Mouse (Mus musculus) neural tube, embryonic 13.5 days (tissue): ENCODE measurements around the gene Pklr. TPM values are rescaled to one million over a fixed set of nuclear protein-coding genes. Genes with fewer than 3 reads are reported as not detected.
"Not testable (repeated sequence)": the region's sequence is repeated elsewhere in the genome, so short reads cannot be mapped to it uniquely, and the experiment has no call there.

Experiments used
- ATAC-seq: fragments of 200-750 bp; cut with Nextera tagmentation; 2 replicates; pipeline ENCODE4 v1.8.0; 2017; ENCODE audit warnings: low read depth, mild to moderate bottlenecking, moderate TSS enrichment, moderate library complexity
- H3K27ac ChIP-seq: fragments of 300-500 bp; sonication (generic); replicated peaks from 2 replicates; pipeline ENCODE4 v1.5.1; 2015; ENCODE audit warnings: moderate library complexity, mild to moderate bottlenecking, inconsistent platforms
- H3K27me3 ChIP-seq: fragments of 300-500 bp; sonication (generic); 2 replicates; pipeline ENCODE4 v1.6.1; 2015; ENCODE audit warnings: mild to moderate bottlenecking, inconsistent platforms
- H3K36me3 ChIP-seq: fragments of 300-500 bp; sonication (generic); 2 replicates; pipeline ENCODE4 v1.6.1; 2015; ENCODE audit warnings: mild to moderate bottlenecking, inconsistent platforms
- H3K4me1 ChIP-seq: fragments of 300-500 bp; sonication (generic); replicated peaks from 2 replicates; pipeline ENCODE4 v1.6.1; 2015; ENCODE audit warnings: inconsistent platforms
- H3K4me2 ChIP-seq: fragments of 300-500 bp; sonication (generic); 2 replicates; pipeline ENCODE4 v1.6.1; 2015; ENCODE audit warnings: inconsistent platforms, mild to moderate bottlenecking, moderate library complexity
- H3K4me3 ChIP-seq: fragments of 300-500 bp; sonication (generic); 2 replicates; pipeline ENCODE4 v1.5.1; 2015; ENCODE audit warnings: mild to moderate bottlenecking, inconsistent platforms
- H3K9ac ChIP-seq: fragments of 300-500 bp; sonication (generic); 2 replicates; pipeline ENCODE4 v1.6.1; 2015; ENCODE audit warnings: moderate library complexity, mild to moderate bottlenecking, inconsistent platforms
- H3K9me3 ChIP-seq: fragments of 300-500 bp; sonication (generic); 2 replicates; pipeline ENCODE4 v1.6.1; 2016; ENCODE audit warnings: inconsistent platforms
- WGBS: fragments of 180-500 bp; shearing (Covaris S2); methylation state at CpG from one replicate; pipeline ENCODE4 v1.1.7; 2015; 5-methylcytosine and 5-hydroxymethylcytosine counted together
- polyA plus RNA-seq: library from polyadenylated mRNA; unstranded; fragments of >200 nt; fragmentation: Nextera tagmentation; extraction: Ambion mirVana; gene quantifications from 2 replicates; pipeline ENCODE4 v1.2.1, GENCODE M21; 2015

Gene Pklr
- polyA plus RNA-seq, 1 experiment from 2014 or later, result 0.46 TPM

GRCm38 (mm10) chr3:89156951-89157350 lies 21.0 kb downstream of the Pklr start:
- WGBS, result 88% methylated on average over 8 of the region's 8 CpGs
- no peak for ATAC-seq
- H3K9ac ChIP-seq, result no peak overlapping the region

GRCm38 (mm10) chr3:89158651-89159050 lies 22.7 kb downstream of the Pklr start:
- no peak for ATAC-seq
- 21% methylated on average over 7 of the region's 7 CpGs for WGBS
- peak overlapping the region; percentile 93 for H3K4me2 ChIP-seq
- peak overlapping the region; percentile 84 for H3K9ac ChIP-seq
- H3K4me3 ChIP-seq, result peak overlapping the region; percentile 84
- H3K36me3 ChIP-seq, result no peaks in the 10 kb centered on the region
- peaks cover 29% of the 10 kb centered on the region for H3K4me1 ChIP-seq
- H3K27me3 ChIP-seq, result no peaks in the 10 kb centered on the region
- H3K27ac ChIP-seq, result peak overlapping the region; percentile 29; the same call in 1 of the 2 replicates
- H3K9me3 ChIP-seq, result no peaks in the 10 kb centered on the region

More at GRCm38 (mm10) chr3:89156951-89157350, 21.0 kb downstream of the Pklr start:
- Histone ChIP-seq H3K36me3 (peaks cover 8% of the 10 kb centered on the region; the same call in 1 of the 2 replicates), H3K4me1 (peaks cover 29% of the 10 kb centered on the region), H3K27ac (no peak overlapping the region), H3K4me2 (no peak overlapping the region), H3K27me3 (no peaks in the 10 kb centered on the region), H3K9me3 (no peaks in the 10 kb centered on the region), H3K4me3 (no peak overlapping the region)

- 2% methylated on average over 13 of the region's 13 CpGs for WGBS
- ATAC-seq, result no peak
Measured at GRCm38 (mm10) chr3:89159211-89159610, 23.3 kb downstream of the Pklr start.

GRCm38 (mm10) chr3:89159616-89160344 lies 23.8 kb downstream of the Pklr start, which contains the start of gene Hcn3:
Hcn3 (minus strand) TSS chr3:89160196.
- Histone ChIP-seq H3K27me3 (no peaks in the 10 kb centered on the region), H3K4me3 (peak within 1 kb of the TSS; percentile 84), H3K36me3 (no peaks in the 10 kb centered on the region), H3K4me2 (peak within 1 kb of the TSS; percentile 93), H3K4me1 (peaks cover 35% of the 10 kb centered on the region), H3K9me3 (no peaks in the 10 kb centered on the region), H3K27ac (peak within 1 kb of the TSS; percentile 67; the same call in 1 of the 2 replicates), H3K9ac (peak within 1 kb of the TSS; percentile 84)
- under 1% methylated on average over 64 of the region's 66 CpGs for WGBS
- ATAC-seq, result peak; percentile 88

More at GRCm38 (mm10) chr3:89159211-89159610, 23.3 kb downstream of the Pklr start:
- Histone ChIP-seq H3K27me3 (no peaks in the 10 kb centered on the region), H3K4me1 (peaks cover 35% of the 10 kb centered on the region), H3K4me3 (peak overlapping the region; percentile 84), H3K9ac (peak overlapping the region; percentile 84), H3K9me3 (no peaks in the 10 kb centered on the region), H3K27ac (0 out of 2 replicates have a peak overlapping the region, but pooled peaks have one; percentile 29), H3K36me3 (no peaks in the 10 kb centered on the region), H3K4me2 (peak overlapping the region; percentile 93)

- not testable (repeated sequence) for H3K4me2 ChIP-seq, H3K9ac ChIP-seq, H3K27me3 ChIP-seq, H3K36me3 ChIP-seq, ATAC-seq, H3K27ac ChIP-seq, H3K4me3 ChIP-seq, H3K9me3 ChIP-seq
- peaks cover 46% of the 10 kb centered on the region for H3K4me1 ChIP-seq
Measured at GRCm38 (mm10) chr3:89161207-89161606, 25.3 kb downstream of the Pklr start.

GRCm38 (mm10) chr3:89161786-89162185 lies 25.8 kb downstream of the Pklr start:
- H3K4me2 ChIP-seq, result no peak overlapping the region
- no peak overlapping the region for H3K9ac ChIP-seq
- H3K27ac ChIP-seq, result no peak overlapping the region
- H3K4me3 ChIP-seq, result no peak overlapping the region
- H3K36me3 ChIP-seq, result peaks cover 3% of the 10 kb centered on the region
- no peaks in the 10 kb centered on the region for H3K27me3 ChIP-seq
- WGBS, result 86% methylated on average over 4 of the region's 4 CpGs
- H3K4me1 ChIP-seq, result peaks cover 52% of the 10 kb centered on the region
- ATAC-seq, result no peak
- H3K9me3 ChIP-seq, result no peaks in the 10 kb centered on the region

GRCm38 (mm10) chr3:89163123-89163522 lies 27.2 kb downstream of the Pklr start:
- H3K36me3 ChIP-seq, result peaks cover 15% of the 10 kb centered on the region
- H3K4me3 ChIP-seq, result no peak overlapping the region
- H3K27me3 ChIP-seq, result no peaks in the 10 kb centered on the region
- H3K9ac ChIP-seq, result no peak overlapping the region
- ATAC-seq, result no peak
- peaks cover 48% of the 10 kb centered on the region for H3K4me1 ChIP-seq
- H3K27ac ChIP-seq, result no peak overlapping the region
- 60% methylated on average over 1 of the region's 1 CpGs for WGBS
- no peak overlapping the region for H3K4me2 ChIP-seq
- H3K9me3 ChIP-seq, result no peaks in the 10 kb centered on the region

- Histone ChIP-seq H3K4me2 (peak overlapping the region; percentile 86), H3K9me3 (no peaks in the 10 kb centered on the region), H3K4me1 (peaks cover 42% of the 10 kb centered on the region), H3K27ac (peak overlapping the region; percentile 95), H3K9ac (peak overlapping the region; percentile 95), H3K4me3 (peak overlapping the region; percentile 94), H3K36me3 (peaks cover 21% of the 10 kb centered on the region), H3K27me3 (no peaks in the 10 kb centered on the region)
- WGBS, result 78% methylated on average over 5 of the region's 5 CpGs
- no peak for ATAC-seq
Measured at GRCm38 (mm10) chr3:89163643-89164245, 27.8 kb downstream of the Pklr start.

- H3K9ac ChIP-seq, result peak within 1 kb of the TSS; percentile 95
- peak within 1 kb of the TSS; percentile 95 for H3K27ac ChIP-seq
- no peaks in the 10 kb centered on the region for H3K9me3 ChIP-seq
- peaks cover 32% of the 10 kb centered on the region for H3K4me1 ChIP-seq
- ATAC-seq, result peak; percentile 94
- H3K4me3 ChIP-seq, result peak within 1 kb of the TSS; percentile 94
- H3K36me3 ChIP-seq, result peaks cover 30% of the 10 kb centered on the region
- under 1% methylated on average over 77 of the region's 79 CpGs for WGBS
- no peaks in the 10 kb centered on the region for H3K27me3 ChIP-seq
- H3K4me2 ChIP-seq, result peak within 1 kb of the TSS; percentile 86
Measured at GRCm38 (mm10) chr3:89164506-89165267, 28.7 kb downstream of the Pklr start, which contains the start of gene Clk2. Clk2 (plus strand) TSS chr3:89164795.

- peaks cover 37% of the 10 kb centered on the region for H3K36me3 ChIP-seq
- H3K9me3 ChIP-seq, result no peaks in the 10 kb centered on the region
- no peaks in the 10 kb centered on the region for H3K27me3 ChIP-seq
- peak overlapping the region; percentile 94 for H3K4me3 ChIP-seq
- H3K4me1 ChIP-seq, result peaks cover 27% of the 10 kb centered on the region
- peak overlapping the region; percentile 95 for H3K27ac ChIP-seq
- ATAC-seq, result no peak
- peak overlapping the region; percentile 86 for H3K4me2 ChIP-seq
- H3K9ac ChIP-seq, result peak overlapping the region; percentile 95
- WGBS, result 31% methylated on average over 12 of the region's 12 CpGs
Measured at GRCm38 (mm10) chr3:89165268-89165870, 29.4 kb downstream of the Pklr start.

GRCm38 (mm10) chr3:89166945-89167344 lies 31.0 kb downstream of the Pklr start:
- no peak overlapping the region for H3K27ac ChIP-seq
- no peak overlapping the region for H3K4me2 ChIP-seq
- no peak for ATAC-seq
- peaks cover 26% of the 10 kb centered on the region for H3K4me1 ChIP-seq
- H3K9ac ChIP-seq, result no peak overlapping the region
- H3K4me3 ChIP-seq, result no peak overlapping the region
- no peaks in the 10 kb centered on the region for H3K9me3 ChIP-seq
- H3K27me3 ChIP-seq, result no peaks in the 10 kb centered on the region
- H3K36me3 ChIP-seq, result peaks cover 51% of the 10 kb centered on the region
- WGBS, result 94% methylated on average over 19 of the region's 19 CpGs
